Mouse (Mus musculus): ENCODE results near the gene Lyz1. TPM values are rescaled to one million over a fixed set of nuclear protein-coding genes. Genes with fewer than 3 reads are reported as not detected.
"Not testable (repeated sequence)": the region's sequence is repeated elsewhere in the genome, so short reads cannot be mapped to it uniquely, and the experiment has no call there.

The Lyz1 gene
- polyA plus RNA-seq, 1 experiment from 2014 or later: 0.24 TPM

GRCm38 (mm10) chr10:117312168-117312567 lies 19.5 kb upstream of the Lyz1 start:
- H3K4me1 ChIP-seq (replicated peaks): no peaks in the 10 kb centered on the region
- no peaks in the 10 kb centered on the region for H3K9me3 ChIP-seq (replicated peaks)
- no peak overlapping the region for H3K9ac ChIP-seq
- no peak overlapping the region for H3K27ac ChIP-seq (replicated peaks)
- no peak for ATAC-seq (ENCODE audit: insufficient read depth)
- no peak overlapping the region for H3K4me2 ChIP-seq
- no peaks in the 10 kb centered on the region for H3K36me3 ChIP-seq (replicated peaks)
- no peaks in the 10 kb centered on the region for H3K27me3 ChIP-seq
- no peak overlapping the region for H3K4me3 ChIP-seq (replicated peaks)
- 64% methylated on average over 8 of the region's 8 CpGs for WGBS (ENCODE audit: insufficient replicate concordance)

DNA sequence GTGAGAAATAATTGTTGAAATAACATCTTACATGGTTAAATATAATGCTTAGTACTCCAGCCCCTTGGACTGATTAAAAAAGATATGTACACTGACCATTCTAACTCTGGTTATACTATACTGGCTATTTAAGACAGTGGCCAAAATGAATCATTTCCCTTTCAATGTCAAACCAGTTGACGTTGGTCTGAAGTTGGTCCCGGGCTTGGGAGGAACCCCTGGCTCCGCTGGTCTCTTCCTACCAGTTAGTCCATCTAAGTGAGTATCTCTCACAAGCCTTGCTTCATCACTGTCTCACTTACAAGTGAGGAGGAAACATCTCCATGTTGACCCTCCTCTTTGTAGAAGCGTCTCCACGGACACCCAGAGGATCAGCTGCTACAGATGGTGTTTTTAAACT lies 11.7 kb upstream of the Lyz1 start:
- H3K27me3 ChIP-seq: no peaks in the 10 kb centered on the region
- H3K4me3 ChIP-seq (replicated peaks): no peak overlapping the region

GRCm38 (mm10) chr10:117301688-117302087 lies 9.0 kb upstream of the Lyz1 start:
- H3K9ac ChIP-seq: no peak overlapping the region
- H3K4me1 ChIP-seq (replicated peaks): 0 out of 2 replicates have a peak, but pooled peaks cover 7% of the 10 kb centered on the region
- 15% methylated on average over 1 of the region's 1 CpGs for WGBS (ENCODE audit: insufficient replicate concordance)
- H3K27me3 ChIP-seq: no peaks in the 10 kb centered on the region
- no peak for ATAC-seq (ENCODE audit: insufficient read depth)
- H3K27ac ChIP-seq (replicated peaks): no peak overlapping the region
- no peaks in the 10 kb centered on the region for H3K36me3 ChIP-seq (replicated peaks)
- no peak overlapping the region for H3K4me2 ChIP-seq
- H3K9me3 ChIP-seq (replicated peaks): no peaks in the 10 kb centered on the region
- H3K4me3 ChIP-seq (replicated peaks): no peak overlapping the region

More for the DNA sequence above, 11.7 kb upstream of the Lyz1 start:
- H3K36me3 ChIP-seq (replicated peaks): no peaks in the 10 kb centered on the region
- H3K27ac ChIP-seq (replicated peaks): no peak overlapping the region
- no peak for ATAC-seq (ENCODE audit: insufficient read depth)
- H3K4me1 ChIP-seq (replicated peaks): 0 out of 2 replicates have a peak, but pooled peaks cover 7% of the 10 kb centered on the region
- H3K9me3 ChIP-seq (replicated peaks): no peaks in the 10 kb centered on the region
- 57% methylated on average over 5 of the region's 5 CpGs for WGBS (ENCODE audit: insufficient replicate concordance)
- no peak overlapping the region for H3K9ac ChIP-seq
- H3K4me2 ChIP-seq: no peak overlapping the region

- Histone ChIP-seq H3K4me1 (replicated peaks) (0 out of 2 replicates have a peak, but pooled peaks cover 7% of the 10 kb centered on the region), H3K27ac (replicated peaks) (no peak overlapping the region), H3K36me3 (replicated peaks) (no peaks in the 10 kb centered on the region), H3K27me3 (no peaks in the 10 kb centered on the region), H3K9me3 (replicated peaks) (no peaks in the 10 kb centered on the region), H3K4me3 (replicated peaks) (no peak overlapping the region), H3K4me2 (no peak overlapping the region), H3K9ac (no peak overlapping the region)
- no peak for ATAC-seq (ENCODE audit: insufficient read depth)
- 34% methylated on average over 5 of the region's 5 CpGs for WGBS (ENCODE audit: insufficient replicate concordance)
Observed at GRCm38 (mm10) chr10:117299901-117300520, 7.3 kb upstream of the Lyz1 start.

GRCm38 (mm10) chr10:117299106-117299505 lies 6.4 kb upstream of the Lyz1 start:
- Histone ChIP-seq H3K4me2 (no peak overlapping the region), H3K36me3 (replicated peaks) (no peaks in the 10 kb centered on the region)

DNA sequence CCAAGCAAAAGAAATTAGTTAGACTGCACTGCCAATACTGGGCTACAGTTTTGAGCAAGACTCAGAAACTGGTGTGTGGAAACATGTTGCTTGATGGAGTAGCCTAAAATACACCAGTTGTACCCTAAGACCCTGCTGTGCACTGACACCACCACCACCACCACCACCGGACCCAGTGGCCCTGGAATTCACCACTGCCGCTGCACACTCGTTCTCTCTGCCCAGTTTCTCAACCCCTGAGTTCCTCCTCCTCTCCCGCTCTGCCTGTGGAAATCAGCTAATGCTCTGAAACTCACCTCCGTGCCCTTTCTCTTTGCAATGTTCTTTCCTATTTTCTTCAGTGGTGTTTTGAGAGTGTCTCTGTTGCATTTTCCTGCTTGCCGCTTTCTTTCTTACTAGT lies 5.7 kb upstream of the Lyz1 start:
- ATAC-seq (ENCODE audit: insufficient read depth): no peak
- no peaks in the 10 kb centered on the region for H3K36me3 ChIP-seq (replicated peaks)
- H3K4me2 ChIP-seq: no peak overlapping the region
- no peak overlapping the region for H3K4me3 ChIP-seq (replicated peaks)
- H3K9ac ChIP-seq: no peak overlapping the region
- 0 out of 2 replicates have a peak, but pooled peaks cover 7% of the 10 kb centered on the region for H3K4me1 ChIP-seq (replicated peaks)
- no peak overlapping the region for H3K27ac ChIP-seq (replicated peaks)
- no peaks in the 10 kb centered on the region for H3K9me3 ChIP-seq (replicated peaks)
- 59% methylated on average over 6 of the region's 6 CpGs for WGBS (ENCODE audit: insufficient replicate concordance)
- H3K27me3 ChIP-seq: no peaks in the 10 kb centered on the region

More at GRCm38 (mm10) chr10:117299106-117299505, 6.4 kb upstream of the Lyz1 start:
- no peak for ATAC-seq (ENCODE audit: insufficient read depth)
- 0 out of 2 replicates have a peak, but pooled peaks cover 7% of the 10 kb centered on the region for H3K4me1 ChIP-seq (replicated peaks)
- WGBS (ENCODE audit: insufficient replicate concordance): 60% methylated on average over 4 of the region's 4 CpGs
- no peaks in the 10 kb centered on the region for H3K27me3 ChIP-seq
- H3K9me3 ChIP-seq (replicated peaks): no peaks in the 10 kb centered on the region
- H3K9ac ChIP-seq: no peak overlapping the region
- no peak overlapping the region for H3K27ac ChIP-seq (replicated peaks)
- H3K4me3 ChIP-seq (replicated peaks): no peak overlapping the region

DNA sequence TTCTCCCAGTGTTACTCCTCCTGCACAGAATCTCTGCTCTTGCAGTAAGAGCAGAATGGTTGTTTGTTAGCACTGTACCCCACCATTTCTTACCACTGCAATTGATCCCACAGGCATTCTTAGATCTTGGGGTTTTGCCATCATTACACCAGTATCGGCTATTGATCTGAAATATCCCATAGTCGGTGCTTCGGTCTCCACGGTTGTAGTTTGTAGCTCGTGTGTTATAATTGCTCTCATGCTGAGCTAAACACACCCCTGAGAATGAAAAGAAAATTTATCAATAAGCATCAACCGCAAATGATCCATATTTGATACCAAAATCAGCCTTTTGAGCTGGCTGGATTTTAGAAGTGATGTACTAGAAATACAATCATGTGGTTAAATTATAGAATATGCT lies 1.7 kb downstream of the Lyz1 start:
- H3K27ac ChIP-seq (replicated peaks); H3K27me3 ChIP-seq; H3K9me3 ChIP-seq (replicated peaks); H3K36me3 ChIP-seq (replicated peaks); H3K4me3 ChIP-seq (replicated peaks); ATAC-seq (ENCODE audit: insufficient read depth); H3K4me1 ChIP-seq (replicated peaks); H3K4me2 ChIP-seq; H3K9ac ChIP-seq: not testable (repeated sequence)
- 69% methylated on average over 6 of the region's 6 CpGs for WGBS (ENCODE audit: insufficient replicate concordance)

DNA sequence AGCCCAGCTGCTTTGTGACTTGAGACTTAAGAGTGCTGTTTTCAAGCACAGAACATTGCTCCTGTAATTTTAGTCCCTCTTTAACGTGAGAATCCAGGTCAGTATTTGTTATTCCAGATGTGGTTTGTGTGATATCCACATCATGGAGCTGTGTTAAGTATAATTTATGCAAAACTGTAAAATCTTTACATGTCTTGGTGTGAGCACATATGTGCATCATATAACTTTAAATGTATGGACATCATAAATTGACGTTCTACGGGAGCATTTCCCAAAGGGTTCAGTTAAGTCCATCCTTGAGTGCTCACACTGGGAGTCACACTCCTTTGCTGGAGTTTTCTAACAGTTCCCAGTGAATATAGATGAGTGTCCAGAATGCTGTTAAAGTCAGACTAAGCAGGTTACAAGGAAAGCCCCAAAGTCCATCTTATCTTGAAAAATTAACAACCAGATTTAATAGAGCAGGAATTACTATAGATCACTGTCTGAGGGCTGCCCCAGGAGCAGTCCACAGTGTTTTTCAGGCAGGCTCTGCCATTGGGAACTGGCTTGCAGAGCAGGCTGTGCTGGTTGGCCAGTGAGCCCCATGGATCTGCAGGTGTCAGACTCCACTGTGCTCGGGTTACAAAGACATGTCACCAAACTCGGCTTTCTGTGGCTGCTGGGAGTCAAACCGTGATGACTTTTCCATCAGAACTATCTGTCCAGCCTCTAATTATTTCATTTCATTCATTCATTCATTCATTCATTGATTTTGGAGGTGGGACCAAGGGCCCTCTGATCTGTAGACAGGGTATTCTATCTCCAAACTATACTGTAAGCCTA lies 2.4 kb downstream of the Lyz1 start:
- ATAC-seq (ENCODE audit: insufficient read depth): no peak
- Histone ChIP-seq H3K4me1 (replicated peaks) (no peaks in the 10 kb centered on the region), H3K9ac (no peak overlapping the region), H3K4me2 (no peak overlapping the region), H3K36me3 (replicated peaks) (no peaks in the 10 kb centered on the region), H3K9me3 (replicated peaks) (no peaks in the 10 kb centered on the region), H3K4me3 (replicated peaks) (no peak overlapping the region), H3K27me3 (no peaks in the 10 kb centered on the region), H3K27ac (replicated peaks) (no peak overlapping the region)
- WGBS (ENCODE audit: insufficient replicate concordance): 51% methylated on average over 6 of the region's 6 CpGs

DNA sequence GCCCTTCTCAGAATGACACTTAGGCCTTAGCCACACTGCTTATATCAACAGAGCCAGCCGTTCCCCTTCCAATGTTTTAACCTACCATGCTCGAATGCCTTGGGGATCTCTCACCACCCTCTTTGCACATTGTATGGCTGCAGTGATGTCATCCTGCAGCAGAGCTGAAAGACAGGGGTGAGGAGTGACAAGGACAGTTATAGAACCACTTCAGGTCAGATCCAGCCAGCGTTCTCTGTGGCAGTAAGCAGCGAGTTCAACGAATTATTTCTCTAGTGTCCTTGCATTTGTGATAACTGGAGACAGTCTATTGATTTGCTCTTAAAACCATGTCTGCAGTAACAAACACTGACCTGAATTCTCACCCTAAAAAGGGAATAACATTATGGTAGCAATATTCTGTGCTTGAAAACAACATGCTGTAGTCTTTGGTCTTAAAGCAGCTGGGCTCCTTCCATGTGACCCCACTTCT lies 3.6 kb downstream of the Lyz1 start:
- H3K27ac ChIP-seq (replicated peaks); ATAC-seq (ENCODE audit: insufficient read depth); H3K27me3 ChIP-seq; H3K36me3 ChIP-seq (replicated peaks); H3K4me2 ChIP-seq; H3K9me3 ChIP-seq (replicated peaks); H3K4me3 ChIP-seq (replicated peaks); H3K4me1 ChIP-seq (replicated peaks); H3K9ac ChIP-seq: not testable (repeated sequence)
- WGBS (ENCODE audit: insufficient replicate concordance): 60% methylated on average over 5 of the region's 5 CpGs

DNA sequence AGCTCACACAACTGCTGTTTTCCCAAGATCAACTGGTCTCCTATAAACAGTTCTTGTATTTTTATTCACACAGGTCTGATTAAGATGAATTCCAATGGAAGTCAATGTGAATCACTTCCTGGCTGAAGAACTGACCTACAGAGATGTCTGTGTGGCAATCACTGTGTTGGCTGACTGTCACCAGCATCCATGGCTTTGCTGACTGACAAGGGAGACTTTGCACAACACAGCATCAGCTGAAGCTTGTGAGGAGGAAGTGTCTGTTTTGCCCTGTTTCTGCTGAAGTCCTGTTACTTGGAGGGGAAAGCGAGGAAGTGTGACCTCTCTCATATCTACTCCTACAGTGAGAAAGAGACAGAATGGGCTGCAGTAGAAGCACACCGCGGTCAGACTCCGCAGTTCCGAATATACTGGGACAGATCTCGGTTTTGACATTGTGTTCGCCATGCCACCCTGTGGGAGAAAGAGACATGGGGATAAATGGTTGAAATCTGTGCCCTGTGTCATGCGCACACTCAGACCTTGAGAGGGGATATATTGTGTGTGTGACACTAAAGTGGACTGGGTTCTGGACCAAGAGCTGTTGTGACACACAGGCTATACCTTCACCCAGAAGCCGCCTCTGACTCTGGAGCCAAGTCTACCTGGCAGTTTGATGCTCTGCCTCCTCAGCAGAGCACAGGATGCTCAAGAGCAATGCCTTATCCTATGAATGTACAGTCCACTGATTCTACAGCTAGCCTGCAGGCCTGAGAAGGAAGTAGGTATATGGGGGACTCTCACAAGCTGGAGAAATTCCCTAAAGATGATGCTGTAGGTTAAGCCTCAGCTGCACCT lies 4.3 kb downstream of the Lyz1 start:
- Histone ChIP-seq H3K4me2 (no peak overlapping the region), H3K27ac (replicated peaks) (no peak overlapping the region), H3K9me3 (replicated peaks) (no peaks in the 10 kb centered on the region), H3K27me3 (no peaks in the 10 kb centered on the region), H3K4me1 (replicated peaks) (no peaks in the 10 kb centered on the region), H3K9ac (no peak overlapping the region), H3K36me3 (replicated peaks) (no peaks in the 10 kb centered on the region), H3K4me3 (replicated peaks) (no peak overlapping the region)
- no peak for ATAC-seq (ENCODE audit: insufficient read depth)
- 69% methylated on average over 9 of the region's 9 CpGs for WGBS (ENCODE audit: insufficient replicate concordance)

Measured in liver, embryonic 15.5 days (tissue).